Mouse (Mus musculus): Measurements from ENCODE around the gene 1810037I17Rik. TPM values are rescaled to one million over a fixed set of nuclear protein-coding genes. Genes with fewer than 3 reads are reported as not detected.

The 1810037I17Rik gene
- polyA plus RNA-seq, 1 experiment, result 71.2 TPM

GRCm38 (mm10) chr3:122895189-122895731, 28.7 kb upstream of the 1810037I17Rik start:
- Histone ChIP-seq H3K4me1 (ENCODE audit: control insufficient read depth, insufficient read depth, low read length) (no peaks in the 10 kb centered on the region), H3K27ac (ENCODE audit: control insufficient read depth, insufficient read depth, low read depth, low read length, poor library complexity) (no peak overlapping the region), H3K4me3 (replicated peaks; ENCODE audit: control insufficient read depth, low read depth, low read length) (no peak overlapping the region)
- WGBS, result 85% methylated on average over 11 of the region's 11 CpGs
- TF ChIP-seq POLR2A (IDR thresholded peaks at IDR 0.05; ENCODE audit: borderline replicate concordance, control insufficient read depth, low read depth, low read length) (no peak), CTCF (IDR thresholded peaks at IDR 0.05; ENCODE audit: control insufficient read depth, insufficient read depth, low read length) (no peak)

GRCm38 (mm10) chr3:122898254-122898653, 25.7 kb upstream of the 1810037I17Rik start:
- no peaks in the 10 kb centered on the region for H3K4me1 ChIP-seq (ENCODE audit: control insufficient read depth, insufficient read depth, low read length)
- no peak for TF ChIP-seq CTCF (IDR thresholded peaks at IDR 0.05; ENCODE audit: control insufficient read depth, insufficient read depth, low read length)
- no peak for TF ChIP-seq POLR2A (IDR thresholded peaks at IDR 0.05; ENCODE audit: borderline replicate concordance, control insufficient read depth, low read depth, low read length)
- WGBS, result 53% methylated on average over 6 of the region's 6 CpGs
- H3K4me3 ChIP-seq (replicated peaks; ENCODE audit: control insufficient read depth, low read depth, low read length), result no peak overlapping the region
- H3K27ac ChIP-seq (ENCODE audit: control insufficient read depth, insufficient read depth, low read depth, low read length, poor library complexity), result no peak overlapping the region

GRCm38 (mm10) chr3:122903746-122904433, 20.1 kb upstream of the 1810037I17Rik start:
- Histone ChIP-seq H3K27ac (ENCODE audit: control insufficient read depth, insufficient read depth, low read depth, low read length, poor library complexity) (no peak overlapping the region), H3K4me3 (replicated peaks; ENCODE audit: control insufficient read depth, low read depth, low read length) (no peak overlapping the region), H3K4me1 (ENCODE audit: control insufficient read depth, insufficient read depth, low read length) (no peaks in the 10 kb centered on the region; the same call in 1 of the 2 replicates)
- peak; percentile 43 for TF ChIP-seq CTCF (IDR thresholded peaks at IDR 0.05; ENCODE audit: control insufficient read depth, insufficient read depth, low read length)
- no peak for TF ChIP-seq POLR2A (IDR thresholded peaks at IDR 0.05; ENCODE audit: borderline replicate concordance, control insufficient read depth, low read depth, low read length)
- 43% methylated on average over 12 of the region's 12 CpGs for WGBS

DNA sequence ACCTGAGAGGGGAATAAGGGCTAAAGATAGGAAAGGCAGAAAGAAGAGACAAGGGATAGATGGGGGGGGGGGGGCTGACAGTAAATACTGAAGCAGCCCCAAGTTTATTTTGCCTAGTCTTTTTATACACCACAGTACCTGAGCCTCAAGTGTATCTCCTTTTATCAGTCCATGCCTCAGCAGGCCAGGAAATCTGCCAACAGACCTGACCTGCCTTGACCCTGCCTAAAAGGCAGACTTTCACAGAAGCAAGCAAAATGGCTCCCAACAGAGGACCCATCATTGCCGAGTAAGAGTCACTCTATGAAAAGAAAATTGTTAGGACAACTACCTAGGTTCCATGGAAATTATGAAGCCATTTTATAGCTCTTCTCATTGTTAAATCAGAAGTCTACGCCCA, 16.2 kb upstream of the 1810037I17Rik start:
- Histone ChIP-seq H3K27ac (ENCODE audit: control insufficient read depth, insufficient read depth, low read depth, low read length, poor library complexity) (no peak overlapping the region), H3K4me3 (replicated peaks; ENCODE audit: control insufficient read depth, low read depth, low read length) (no peak overlapping the region), H3K4me1 (ENCODE audit: control insufficient read depth, insufficient read depth, low read length) (no peaks in the 10 kb centered on the region; the same call in 1 of the 2 replicates)
- no peak for TF ChIP-seq POLR2A (IDR thresholded peaks at IDR 0.05; ENCODE audit: borderline replicate concordance, control insufficient read depth, low read depth, low read length)
- no peak for TF ChIP-seq CTCF (IDR thresholded peaks at IDR 0.05; ENCODE audit: control insufficient read depth, insufficient read depth, low read length)
- 85% methylated on average over 2 of the region's 2 CpGs for WGBS

- H3K4me1 ChIP-seq (ENCODE audit: control insufficient read depth, insufficient read depth, low read length), result no peaks in the 10 kb centered on the region
- 50% methylated on average over 5 of the region's 5 CpGs for WGBS
- no peak overlapping the region for H3K27ac ChIP-seq (ENCODE audit: control insufficient read depth, insufficient read depth, low read depth, low read length, poor library complexity)
- TF ChIP-seq POLR2A (IDR thresholded peaks at IDR 0.05; ENCODE audit: borderline replicate concordance, control insufficient read depth, low read depth, low read length) (no peak), CTCF (IDR thresholded peaks at IDR 0.05; ENCODE audit: control insufficient read depth, insufficient read depth, low read length) (no peak)
- H3K4me3 ChIP-seq (replicated peaks; ENCODE audit: control insufficient read depth, low read depth, low read length), result no peak overlapping the region
These were observed 8.5 kb upstream of the 1810037I17Rik start for GRCm38 (mm10) chr3:122915493-122915892.

- WGBS, result 73% methylated on average over 6 of the region's 6 CpGs
- TF ChIP-seq CTCF (IDR thresholded peaks at IDR 0.05; ENCODE audit: control insufficient read depth, insufficient read depth, low read length) (no peak), POLR2A (IDR thresholded peaks at IDR 0.05; ENCODE audit: borderline replicate concordance, control insufficient read depth, low read depth, low read length) (no peak)
- no peaks in the 10 kb centered on the region for H3K4me1 ChIP-seq (ENCODE audit: control insufficient read depth, insufficient read depth, low read length)
- no peak overlapping the region for H3K4me3 ChIP-seq (replicated peaks; ENCODE audit: control insufficient read depth, low read depth, low read length)
- no peak overlapping the region for H3K27ac ChIP-seq (ENCODE audit: control insufficient read depth, insufficient read depth, low read depth, low read length, poor library complexity)
These were observed 7.8 kb upstream of the 1810037I17Rik start for GRCm38 (mm10) chr3:122916191-122916680.

- Histone ChIP-seq H3K27ac (ENCODE audit: control insufficient read depth, insufficient read depth, low read depth, low read length, poor library complexity) (no peak overlapping the region), H3K4me1 (ENCODE audit: control insufficient read depth, insufficient read depth, low read length) (no peaks in the 10 kb centered on the region), H3K4me3 (replicated peaks; ENCODE audit: control insufficient read depth, low read depth, low read length) (no peak overlapping the region)
- WGBS, result 4% methylated on average over 2 of the region's 2 CpGs
- TF ChIP-seq CTCF (IDR thresholded peaks at IDR 0.05; ENCODE audit: control insufficient read depth, insufficient read depth, low read length), result no peak
- TF ChIP-seq POLR2A (IDR thresholded peaks at IDR 0.05; ENCODE audit: borderline replicate concordance, control insufficient read depth, low read depth, low read length), result no peak
These were observed 5.3 kb upstream of the 1810037I17Rik start for GRCm38 (mm10) chr3:122918672-122919071.

DNA sequence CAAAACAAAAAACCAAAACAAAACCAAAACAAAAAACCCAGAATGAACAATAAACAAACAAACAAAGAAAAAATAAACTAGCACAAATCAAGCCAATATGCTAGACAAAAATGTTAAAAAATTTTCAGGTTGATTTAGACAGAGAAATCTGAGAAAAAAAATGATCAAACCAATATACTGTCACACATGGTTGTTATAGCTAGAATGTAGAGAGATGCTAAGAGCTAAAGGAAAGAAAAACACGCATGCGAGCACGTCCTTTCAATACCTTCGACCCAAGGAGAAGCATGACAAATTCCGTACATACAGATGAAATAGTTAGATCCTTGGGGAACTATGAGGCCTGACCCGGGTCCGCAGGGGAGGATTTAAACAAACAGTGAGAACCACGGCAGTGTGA, 4.7 kb upstream of the 1810037I17Rik start, which contains the start of gene Gm10959:
Gene Gm10959 (minus strand): TSS at position 101 of the 400 bp plus-strand sequence.
- WGBS, result 85% methylated on average over 8 of the region's 8 CpGs
- Histone ChIP-seq H3K4me3 (replicated peaks; ENCODE audit: control insufficient read depth, low read depth, low read length) (no peak within 1 kb of the TSS), H3K27ac (ENCODE audit: control insufficient read depth, insufficient read depth, low read depth, low read length, poor library complexity) (no peak within 1 kb of the TSS)

More for the DNA sequence above, 4.7 kb upstream of the 1810037I17Rik start, which contains the start of gene Gm10959:
- TF ChIP-seq CTCF (IDR thresholded peaks at IDR 0.05; ENCODE audit: control insufficient read depth, insufficient read depth, low read length) (no peak), POLR2A (IDR thresholded peaks at IDR 0.05; ENCODE audit: borderline replicate concordance, control insufficient read depth, low read depth, low read length) (no peak)
- H3K4me1 ChIP-seq (ENCODE audit: control insufficient read depth, insufficient read depth, low read length), result no peaks in the 10 kb centered on the region

All from bone marrow, adult 2 months (tissue).